Mouse (Mus musculus): ENCODE measurements around the gene Pkn1.

Pkn1 gene

GRCm38 (mm10) chr8:83684517-83684916 lies 14.5 kb downstream of the Pkn1 start:
- no peak for DNase-seq (ENCODE audit: low read depth)

- DNase-seq (ENCODE audit: low read depth), result no peak
Measured at GRCm38 (mm10) chr8:83681099-83681498, 17.9 kb downstream of the Pkn1 start.

GRCm38 (mm10) chr8:83680603-83681002 lies 18.4 kb downstream of the Pkn1 start:
- DNase-seq (ENCODE audit: low read depth), result no peak

- DNase-seq (ENCODE audit: low read depth), result no peak
Measured at GRCm38 (mm10) chr8:83679866-83680265, 19.1 kb downstream of the Pkn1 start.

- DNase-seq (ENCODE audit: low read depth), result no peak
Measured at GRCm38 (mm10) chr8:83674497-83674896, 24.5 kb downstream of the Pkn1 start.

- DNase-seq (ENCODE audit: low read depth), result no peak
Measured at GRCm38 (mm10) chr8:83672936-83673335, 26.0 kb downstream of the Pkn1 start.

GRCm38 (mm10) chr8:83669013-83669412 lies 30.0 kb downstream of the Pkn1 start:
- no peak for DNase-seq (ENCODE audit: low read depth)

GRCm38 (mm10) chr8:83668010-83668916 lies 30.7 kb downstream of the Pkn1 start:
- no peak for DNase-seq (ENCODE audit: low read depth)

- no peak for DNase-seq (ENCODE audit: low read depth)
Measured at GRCm38 (mm10) chr8:83667526-83667925, 31.5 kb downstream of the Pkn1 start.

- DNase-seq (ENCODE audit: low read depth), result no peak
Measured at GRCm38 (mm10) chr8:83666866-83667234, 32.1 kb downstream of the Pkn1 start.

- no peak for DNase-seq (ENCODE audit: low read depth)
Measured at GRCm38 (mm10) chr8:83665969-83666865, 32.8 kb downstream of the Pkn1 start, which contains the start of gene Ptger1. Gene Ptger1, plus strand, starts transcription at chr8:83666678.

- no peak for DNase-seq (ENCODE audit: low read depth)
Measured at GRCm38 (mm10) chr8:83664931-83665625, 33.9 kb downstream of the Pkn1 start.

- no peak for DNase-seq (ENCODE audit: low read depth)
Measured at GRCm38 (mm10) chr8:83664096-83664495, 34.9 kb downstream of the Pkn1 start.

GRCm38 (mm10) chr8:83662421-83662826 lies 36.6 kb downstream of the Pkn1 start:
- DNase-seq (ENCODE audit: low read depth), result peak; percentile 73

GRCm38 (mm10) chr8:83660995-83661680 lies 37.8 kb downstream of the Pkn1 start:
- DNase-seq (ENCODE audit: low read depth), result no peak

- DNase-seq (ENCODE audit: low read depth), result no peak
Measured at GRCm38 (mm10) chr8:83660545-83660944, 38.4 kb downstream of the Pkn1 start.

- no peak for DNase-seq (ENCODE audit: low read depth)
Measured at GRCm38 (mm10) chr8:83656484-83657246, 42.3 kb downstream of the Pkn1 start.

GRCm38 (mm10) chr8:83656043-83656442 lies 42.9 kb downstream of the Pkn1 start:
- DNase-seq (ENCODE audit: low read depth), result no peak

- no peak for DNase-seq (ENCODE audit: low read depth)
Measured at GRCm38 (mm10) chr8:83654725-83655124, 44.3 kb downstream of the Pkn1 start.

- no peak for DNase-seq (ENCODE audit: low read depth)
Measured at GRCm38 (mm10) chr8:83653662-83654017, 45.3 kb downstream of the Pkn1 start.

All from fibroblast of lung, adult 2 months (primary cell).